Mouse (Mus musculus) induced T-regulatory cell, adult 2 months (primary cell): ENCODE data around the gene 4931414P19Rik.
"Not testable (repeated sequence)": the region's sequence is repeated elsewhere in the genome, so short reads cannot be mapped to it uniquely, and the experiment has no call there.

Source experiments
- DNase-seq: peaks from one replicate; pipeline ENCODE4 v3.0.0-alpha.2; 2012; ENCODE audit warnings: low read depth

The 4931414P19Rik gene

DNA sequence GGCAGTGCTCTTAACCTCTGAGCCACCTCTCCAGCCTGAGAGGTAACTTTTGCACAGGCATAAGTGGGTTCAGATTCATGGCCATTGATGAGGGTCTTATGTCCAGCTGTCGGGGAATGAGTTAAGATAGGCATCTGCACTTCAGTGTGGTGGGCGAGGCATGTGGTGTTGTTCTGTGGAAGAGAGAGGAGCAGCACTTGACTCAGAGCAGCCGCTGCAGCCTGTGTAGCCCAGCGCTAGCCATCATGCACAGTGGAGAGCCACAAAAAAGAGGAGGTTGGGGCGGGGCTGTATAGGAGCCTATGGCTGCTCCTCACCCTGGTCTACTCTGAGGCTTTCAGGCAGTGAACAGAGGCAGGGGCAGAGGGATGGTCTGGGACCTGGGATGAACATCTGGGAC lies 22.3 kb upstream of the 4931414P19Rik start:
- DNase-seq: no peak

DNA sequence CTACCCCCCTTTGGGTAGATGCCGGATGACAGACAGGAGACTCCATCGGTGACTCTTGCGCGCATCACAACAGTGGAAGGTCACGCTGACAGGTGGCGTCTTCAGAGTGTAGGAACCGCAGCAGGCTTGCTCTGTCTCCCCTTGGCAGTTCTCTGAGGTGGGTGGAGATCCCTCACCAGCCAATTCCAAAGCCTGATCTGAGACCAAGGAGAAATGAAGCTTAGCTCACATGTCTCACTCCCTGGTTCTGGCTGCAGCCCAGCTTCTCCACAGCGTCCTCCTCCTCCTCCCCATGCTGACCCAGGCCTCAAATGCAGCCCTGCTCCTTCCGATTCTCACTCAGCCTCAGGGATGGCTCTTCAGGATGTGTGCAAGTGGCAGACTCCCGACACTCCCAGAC lies 19.2 kb upstream of the 4931414P19Rik start:
- no peak for DNase-seq

DNA sequence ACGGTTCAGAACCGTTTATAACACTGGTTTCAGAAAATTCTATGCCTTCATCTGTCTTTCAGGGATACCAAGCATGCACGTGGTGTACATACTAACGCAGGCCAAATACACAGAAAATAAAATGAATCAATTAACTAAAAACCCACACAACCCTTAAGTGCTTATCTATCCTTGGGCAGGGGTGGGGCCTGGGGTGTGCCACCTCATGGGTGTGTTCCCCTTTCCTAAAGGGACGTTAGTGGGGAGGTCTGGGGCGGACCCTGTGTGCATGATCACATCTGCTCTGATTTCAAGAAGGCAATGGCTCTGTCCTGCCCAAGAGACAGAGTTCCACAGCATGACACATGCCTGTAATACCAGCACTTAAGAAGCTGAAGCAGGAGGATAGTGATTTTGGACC lies 17.5 kb upstream of the 4931414P19Rik start:
- no peak for DNase-seq

DNA sequence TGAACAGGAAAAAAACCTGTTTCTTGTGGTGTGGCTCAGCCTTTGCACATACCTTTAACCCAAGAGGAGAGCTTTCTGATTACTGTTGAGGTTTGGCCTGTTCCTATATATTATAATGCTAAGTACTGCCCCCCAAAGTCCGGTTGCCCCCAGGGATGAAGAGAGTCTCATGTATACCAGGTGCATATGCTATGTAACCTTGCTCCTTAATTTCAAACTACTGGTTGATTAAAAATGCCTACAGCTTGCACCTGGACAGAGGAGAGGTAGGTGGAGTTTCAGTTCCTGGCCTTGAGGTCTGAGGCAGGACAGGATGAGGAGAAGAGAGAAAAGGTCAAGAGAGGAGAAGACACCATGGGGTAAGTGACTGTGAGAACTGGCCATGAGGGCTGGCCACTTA lies 15.3 kb upstream of the 4931414P19Rik start, which contains the start of gene Psmb11:
Psmb11 (plus strand) TSS at position 301 of the 400 bp plus-strand sequence.
- no peak for DNase-seq

DNA sequence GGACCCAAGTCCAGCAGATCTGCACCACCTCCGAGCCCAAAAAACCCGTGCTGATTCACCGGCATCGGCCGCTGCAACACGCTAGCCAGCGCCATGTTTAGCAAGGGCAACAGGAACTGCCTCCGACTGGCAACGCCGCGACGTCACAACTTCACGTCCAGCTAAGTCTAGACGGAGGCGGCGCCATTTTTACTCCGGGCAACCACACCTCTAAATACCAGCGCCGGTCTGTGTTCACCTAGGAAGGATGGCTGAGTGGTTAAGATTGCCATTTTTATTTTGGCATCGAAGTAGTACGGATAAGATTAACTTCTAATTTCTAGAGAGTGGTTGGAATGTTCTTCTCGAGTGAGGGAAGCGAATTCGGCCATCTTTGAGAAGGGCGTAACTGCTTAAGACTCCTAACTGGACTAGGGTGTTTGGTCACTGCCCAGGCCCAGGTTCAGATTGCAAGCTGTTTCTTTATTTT lies 12.1 kb upstream of the 4931414P19Rik start, which contains the start of gene Psmb5:
Psmb5 (minus strand) TSS at position 126 of the 469 bp plus-strand sequence.
- DNase-seq: peak; percentile 96

DNA sequence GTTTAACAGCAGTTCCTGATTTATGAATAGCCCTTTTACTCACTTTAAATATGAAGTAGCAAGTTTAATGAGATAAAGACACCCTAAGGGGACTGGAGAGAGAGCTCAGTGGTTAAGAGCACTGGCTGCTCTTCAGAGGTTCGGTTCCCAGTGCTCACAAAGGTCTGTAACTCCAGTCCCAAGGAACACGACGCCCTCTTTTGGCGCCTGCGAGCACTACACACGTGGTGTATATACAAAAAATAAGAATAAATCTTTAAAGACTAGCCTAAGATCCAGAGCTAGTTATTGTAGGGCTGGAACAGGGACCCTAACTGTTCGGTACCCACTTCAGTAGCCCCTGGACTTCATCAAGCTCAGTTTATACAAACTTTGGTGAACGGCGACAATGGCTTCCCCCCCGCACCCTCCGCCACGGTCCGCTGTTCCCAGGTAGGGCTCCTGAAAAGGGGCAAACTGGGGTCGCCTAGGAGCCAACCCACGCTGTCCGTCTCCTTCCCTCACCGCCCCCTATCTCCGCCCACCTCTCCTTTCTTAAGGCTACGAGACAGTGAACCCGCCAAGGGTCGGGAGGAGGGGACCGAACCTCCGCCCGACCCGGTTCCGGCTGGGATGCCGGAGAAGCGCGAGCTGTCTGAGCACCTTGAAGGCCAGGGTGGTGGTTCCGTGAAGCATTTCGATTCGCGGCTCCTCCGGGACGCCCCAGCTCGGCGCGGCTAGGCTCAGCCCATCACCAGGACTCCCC lies 11.5 kb upstream of the 4931414P19Rik start:
- DNase-seq: peak; percentile 78

DNA sequence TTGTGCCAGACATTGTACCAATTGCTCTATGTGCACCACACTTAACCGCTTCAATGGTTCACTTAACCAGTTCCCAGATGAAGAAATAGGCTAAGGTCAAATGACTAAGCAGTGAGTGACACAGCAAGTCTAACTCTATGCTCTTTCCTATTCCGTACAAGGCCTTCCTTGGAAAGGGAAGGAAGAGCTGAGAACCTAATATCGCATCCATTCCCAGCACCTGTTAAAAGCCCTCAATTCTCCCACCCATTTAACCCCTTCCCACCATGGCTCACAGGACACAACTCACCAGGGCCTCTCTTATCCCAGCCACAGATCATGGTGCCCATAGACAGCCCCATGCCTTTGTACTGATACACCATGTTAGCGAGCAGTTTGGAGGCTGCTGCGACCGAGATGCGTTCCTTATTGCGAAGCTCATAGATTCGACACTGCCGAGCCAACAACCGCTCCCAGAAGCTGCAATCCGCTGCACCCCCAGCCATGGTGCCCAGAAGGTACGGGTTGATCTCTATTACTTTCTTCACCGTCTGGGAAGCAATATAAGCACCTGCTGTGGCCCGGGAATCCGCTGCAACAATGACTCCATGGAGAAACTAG lies 10.5 kb upstream of the 4931414P19Rik start:
- no peak for DNase-seq

DNA sequence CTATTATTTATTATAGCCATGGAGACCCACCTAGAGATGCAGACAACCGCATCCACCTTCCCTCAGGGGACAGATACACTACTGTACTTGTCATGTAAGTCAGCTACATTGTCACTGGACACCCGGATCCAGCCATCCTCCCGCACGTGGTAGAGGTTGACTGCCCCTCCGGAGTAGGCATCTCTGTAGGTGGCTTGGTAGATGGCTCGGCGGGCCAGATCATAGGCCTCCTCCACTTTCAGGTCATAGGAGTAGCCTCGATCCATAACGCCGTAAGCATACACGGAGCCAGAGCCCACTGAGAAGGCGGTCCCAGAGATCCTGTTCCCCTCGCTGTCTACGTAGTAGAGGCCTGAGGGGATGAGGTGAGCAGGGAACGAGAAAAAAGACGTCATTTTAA lies 8.3 kb upstream of the 4931414P19Rik start:
- not testable (repeated sequence) for DNase-seq

DNA sequence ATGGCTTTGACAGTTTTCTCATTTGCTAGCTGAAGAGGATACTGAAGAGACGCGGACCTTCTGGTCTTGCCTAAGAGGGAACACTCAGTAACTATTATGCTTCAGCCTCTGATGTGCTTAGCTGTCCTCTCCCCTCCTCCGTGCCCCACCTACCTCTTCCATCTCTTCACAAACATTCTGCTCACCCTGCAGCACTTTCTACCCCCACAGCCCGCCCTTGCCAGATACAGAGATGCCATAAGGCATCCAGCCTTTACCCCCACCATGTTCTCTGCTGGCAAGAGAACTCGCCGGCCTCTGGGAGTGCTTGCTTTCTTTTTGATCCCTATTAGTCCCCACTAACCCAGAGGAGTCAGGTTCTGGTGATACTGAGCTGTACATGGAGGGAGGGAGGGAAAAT lies 4.9 kb upstream of the 4931414P19Rik start:
- no peak for DNase-seq

DNA sequence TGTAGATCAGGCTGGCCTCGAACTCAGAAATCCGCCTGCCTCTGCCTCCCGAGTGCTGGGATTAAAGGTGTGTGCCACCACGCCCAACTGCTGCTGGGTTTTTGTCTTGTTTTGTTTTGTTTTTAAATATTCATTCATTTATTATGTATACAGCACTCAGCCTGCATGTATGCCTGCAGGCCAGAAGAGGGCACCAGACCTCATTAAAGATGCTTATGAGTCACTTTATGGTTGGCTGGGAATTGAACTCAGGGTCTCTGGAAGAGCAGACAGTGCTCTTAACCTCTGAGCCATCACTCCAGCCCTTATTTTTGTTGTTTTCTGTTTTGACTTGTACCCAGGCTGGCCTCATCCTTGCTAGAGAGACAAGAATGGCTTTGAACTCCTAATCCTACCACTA lies 4.2 kb upstream of the 4931414P19Rik start:
- peak; percentile 69 for DNase-seq

DNA sequence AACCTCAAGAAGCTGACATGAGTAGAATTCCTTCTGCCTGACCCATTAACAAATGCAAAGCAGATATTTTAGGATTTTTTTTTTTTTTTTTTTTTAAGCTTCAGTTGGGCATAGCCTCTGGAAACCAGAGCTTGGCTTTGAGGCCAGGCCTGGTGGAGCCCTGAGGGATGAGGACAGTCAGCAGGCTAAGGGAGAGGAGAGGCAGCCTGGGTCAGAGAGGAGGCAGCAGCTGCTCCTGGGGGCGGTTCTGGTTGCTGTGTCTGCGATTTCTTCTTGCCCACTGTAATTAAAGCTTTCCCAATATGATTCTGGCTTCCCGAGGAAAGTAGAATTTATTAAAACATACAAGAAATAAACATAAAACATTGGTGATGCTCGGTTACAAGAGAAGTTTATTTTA lies 3.5 kb upstream of the 4931414P19Rik start:
- no peak for DNase-seq

DNA sequence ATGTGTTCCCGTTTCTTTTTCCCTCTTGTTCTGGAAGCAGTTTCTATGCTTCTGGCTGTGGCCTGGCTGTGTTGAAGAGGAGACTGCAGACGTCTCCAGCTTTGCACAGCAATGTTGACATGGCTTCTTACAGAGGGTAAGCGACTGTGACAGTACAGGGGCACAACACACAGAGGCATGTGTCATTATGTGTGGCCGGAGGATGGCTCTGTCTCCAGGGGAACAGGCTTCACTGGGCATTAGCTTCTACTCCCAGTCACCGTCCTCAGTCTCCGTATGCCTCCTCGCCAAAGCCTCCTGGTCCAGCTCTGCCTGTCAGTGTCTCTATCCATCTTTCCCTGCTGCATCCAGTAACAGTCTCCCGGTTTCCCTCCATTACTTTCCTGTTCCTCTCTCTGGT lies 1.4 kb upstream of the 4931414P19Rik start:
- peak; percentile 15 for DNase-seq

DNA sequence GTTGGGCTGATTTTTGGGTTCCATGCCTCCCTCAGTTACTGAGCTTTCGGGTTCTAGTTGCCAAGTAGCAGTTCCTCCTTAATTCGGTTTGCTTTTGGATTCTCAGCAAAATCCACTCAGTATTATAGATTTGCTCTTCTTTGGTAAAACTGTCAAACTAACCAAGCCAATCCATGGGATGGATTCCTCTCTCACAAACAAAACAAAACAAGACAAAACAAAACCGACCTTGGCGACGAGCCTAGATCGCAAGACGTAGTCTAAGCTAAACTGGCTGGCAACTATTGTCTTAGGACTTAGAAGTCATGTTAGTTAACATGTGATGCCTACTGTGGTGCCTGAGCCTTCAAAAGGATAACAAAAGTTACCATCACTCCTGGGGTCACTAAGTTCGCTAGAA lies 2.1 kb downstream of the 4931414P19Rik start:
- DNase-seq: no peak

DNA sequence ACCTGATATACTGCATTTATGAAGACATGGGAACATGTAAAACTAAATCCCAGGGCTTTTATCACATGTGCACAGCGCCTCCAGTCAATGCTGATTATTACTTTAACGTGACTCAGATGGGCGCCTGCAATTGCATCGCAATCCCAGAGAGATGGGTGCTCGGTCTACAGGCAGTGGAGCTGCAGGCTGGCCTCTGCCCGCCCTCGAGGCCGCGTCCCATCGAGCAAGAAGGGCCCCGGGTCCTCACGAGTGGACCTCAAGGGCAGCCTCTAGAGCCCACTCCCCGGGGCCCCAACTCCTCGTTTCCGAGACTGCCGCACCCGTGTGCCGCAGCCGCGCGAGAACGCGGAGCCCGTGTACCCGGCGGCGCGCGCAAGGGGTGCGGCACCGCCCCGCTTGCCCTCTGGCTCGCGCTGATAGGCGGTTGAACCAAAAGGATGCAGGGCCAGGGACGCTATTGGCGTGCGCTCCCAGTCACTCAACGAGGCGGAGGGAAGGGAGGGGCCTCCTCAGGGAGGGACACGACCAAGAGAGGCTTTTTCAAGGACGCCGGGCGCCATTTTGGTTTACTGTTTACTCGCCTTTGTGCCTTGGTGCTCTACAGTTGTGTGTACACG lies 2.6 kb downstream of the 4931414P19Rik start:
- DNase-seq: peak; percentile 97

DNA sequence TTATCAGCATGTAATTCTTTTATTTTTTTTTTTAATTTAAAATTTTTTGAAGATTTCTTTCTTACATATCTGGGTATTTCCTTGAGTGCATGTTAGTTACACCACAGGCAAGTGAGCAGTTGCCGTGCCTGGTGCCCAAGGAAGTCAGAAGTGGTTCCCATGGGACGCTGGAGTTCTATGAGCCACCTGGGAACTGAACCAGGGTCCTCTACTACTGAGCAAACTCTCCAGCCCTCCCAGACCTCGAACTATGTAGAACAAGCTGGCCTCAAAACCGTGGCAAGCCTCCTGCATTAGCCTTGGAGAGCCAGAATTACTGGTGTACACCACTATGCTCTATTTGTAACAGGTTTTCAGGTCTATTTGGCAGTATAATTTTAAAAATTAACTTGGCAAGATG lies 3.2 kb downstream of the 4931414P19Rik start:
- no peak for DNase-seq

DNA sequence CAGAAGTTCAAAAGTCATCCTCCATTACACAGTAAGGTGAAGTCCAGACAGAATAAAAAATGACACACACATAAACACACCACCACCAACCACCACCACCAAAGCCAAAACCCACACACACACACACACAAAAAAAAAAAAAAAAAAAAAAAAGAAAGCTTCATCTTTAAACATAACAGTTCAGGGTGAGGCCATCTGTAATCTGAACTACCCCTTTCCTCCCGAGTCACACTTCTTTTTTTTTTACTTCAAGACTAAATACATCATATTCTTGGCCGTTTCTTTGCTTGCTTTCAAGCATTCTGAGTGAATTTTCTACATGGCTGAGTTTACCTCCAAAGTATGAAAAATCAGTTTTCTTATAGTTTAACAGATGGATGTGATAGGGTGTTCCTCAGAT lies 4.2 kb downstream of the 4931414P19Rik start:
- DNase-seq: no peak

DNA sequence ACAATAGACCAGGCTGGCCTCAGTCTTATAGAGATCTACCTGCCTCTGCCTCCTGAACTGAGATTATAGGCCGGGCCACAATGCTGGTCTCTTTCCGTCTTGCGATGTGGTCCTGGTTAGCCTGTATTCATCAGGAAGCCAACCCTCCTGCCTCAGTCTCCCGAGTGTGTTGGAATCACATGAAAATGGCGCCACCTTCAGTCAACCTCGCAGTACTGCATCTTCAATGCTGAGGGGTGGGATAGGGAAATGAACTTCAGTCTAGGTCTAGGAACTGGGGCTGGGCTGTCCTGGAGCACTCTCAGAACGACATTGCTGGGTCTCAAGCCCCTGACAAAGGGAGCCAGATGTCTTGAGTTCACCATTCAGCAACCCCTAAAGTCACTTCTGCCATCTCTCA lies 8.7 kb downstream of the 4931414P19Rik start:
- DNase-seq: peak; percentile 69

DNA sequence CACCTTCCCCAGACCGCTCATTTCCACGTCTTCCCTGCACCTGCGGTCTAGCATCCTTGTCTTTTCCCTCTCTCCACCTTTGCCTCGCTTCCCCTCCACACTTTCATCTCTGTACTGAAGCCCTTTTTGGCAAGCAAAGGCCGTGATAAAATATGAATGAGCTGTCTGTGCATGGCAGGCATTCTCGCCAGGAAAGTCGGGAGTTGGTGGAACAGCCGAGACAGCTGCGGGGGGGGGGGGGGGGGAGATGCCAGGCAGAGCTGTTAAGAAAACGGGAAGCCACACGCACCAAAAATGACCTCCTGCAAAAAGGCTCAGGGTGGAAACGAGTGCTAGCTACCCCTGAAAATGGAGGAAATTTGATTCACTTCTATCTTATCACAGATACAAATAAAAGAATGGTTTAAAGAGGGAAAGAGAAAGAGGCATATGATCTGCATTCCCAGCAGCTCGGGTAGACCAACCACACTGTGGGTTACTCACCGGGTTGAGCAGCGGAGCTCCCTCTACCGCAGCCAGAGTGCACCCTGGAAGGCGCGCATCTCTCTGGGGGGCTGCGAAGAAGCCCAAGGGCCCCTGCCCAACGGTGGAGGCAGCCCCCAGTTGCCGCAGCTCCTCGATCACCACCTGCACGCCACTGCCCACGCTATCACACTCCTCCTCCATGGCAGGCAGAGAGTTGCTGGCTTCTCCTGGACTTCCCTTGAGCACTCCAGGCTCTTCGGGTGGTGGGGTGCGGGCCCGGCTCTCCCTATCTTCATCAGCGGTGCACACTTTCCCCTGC lies 11.0 kb downstream of the 4931414P19Rik start:
- DNase-seq: no peak

DNA sequence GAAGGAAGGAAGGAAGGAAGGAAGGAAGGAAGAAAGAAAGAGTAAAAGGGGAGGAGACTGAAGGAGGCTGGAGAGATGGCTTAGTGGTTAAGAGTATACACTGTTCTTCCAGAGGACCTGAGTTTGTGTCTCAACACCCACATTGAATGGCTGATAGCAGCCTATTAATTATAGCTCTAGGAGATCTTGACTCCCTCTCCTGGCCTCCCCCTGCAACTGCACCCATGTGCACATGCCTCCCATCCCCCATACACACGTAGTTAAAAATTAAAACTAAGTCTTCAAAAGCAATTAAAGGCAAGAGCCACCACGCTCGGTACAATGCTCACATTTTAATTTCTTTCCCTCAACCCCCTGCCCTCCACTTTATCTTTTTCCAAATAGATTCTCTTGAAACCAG lies 11.7 kb downstream of the 4931414P19Rik start:
- no peak for DNase-seq

DNA sequence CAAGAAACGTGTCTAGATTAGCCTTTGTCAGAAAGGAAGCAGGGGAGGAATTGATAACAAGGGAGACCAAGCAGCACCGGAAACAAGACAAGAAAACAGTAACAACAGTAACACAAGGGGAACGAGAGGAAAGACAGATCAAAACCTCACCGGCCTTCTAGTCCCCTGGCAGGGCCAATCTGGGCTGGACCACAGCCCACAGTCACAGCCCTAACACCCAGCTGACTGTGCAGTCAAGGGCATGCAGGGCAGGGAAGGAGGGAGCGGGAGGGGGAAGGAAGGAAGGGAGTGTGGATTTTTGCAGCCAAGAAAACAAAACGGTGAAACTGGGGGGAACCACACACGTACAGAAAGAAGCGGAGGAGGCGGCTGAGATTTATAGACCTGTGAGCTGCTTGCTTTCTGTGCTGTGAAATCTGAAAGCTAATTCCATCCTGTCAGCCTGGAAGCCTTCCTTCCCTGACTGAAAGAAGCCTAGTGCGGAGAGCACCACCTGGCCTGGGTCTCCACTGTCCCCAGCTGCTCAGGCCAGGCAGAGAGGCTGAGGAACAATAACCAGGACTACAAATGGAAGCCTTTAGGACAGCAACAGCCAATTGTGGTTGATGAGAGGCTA lies 13.4 kb downstream of the 4931414P19Rik start:
- DNase-seq: peak; percentile 40

DNA sequence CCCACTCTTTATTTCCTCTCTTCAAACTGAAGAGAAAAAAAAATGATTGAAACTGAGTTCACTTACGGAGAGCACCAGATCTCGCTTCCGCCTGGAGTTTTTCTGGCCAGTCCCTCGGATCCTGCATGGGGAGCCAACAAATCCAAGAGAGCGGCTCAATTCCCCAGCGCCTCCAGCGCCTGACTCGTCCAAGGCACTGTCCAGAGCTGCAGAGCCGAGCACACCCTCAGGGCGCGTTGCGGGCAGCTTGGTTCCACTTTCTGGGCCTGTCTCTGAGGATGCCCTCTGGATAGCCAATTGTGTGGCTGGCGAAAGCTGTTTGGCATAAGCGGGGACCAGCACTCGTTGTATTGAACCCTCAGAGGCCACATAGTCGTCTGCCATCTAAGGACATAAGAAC lies 14.7 kb downstream of the 4931414P19Rik start:
- no peak for DNase-seq
